Mouse (Mus musculus) neural tube, embryonic 15.5 days (tissue): ENCODE measurements at regions not wholly inside any gene's neighbourhood (a gene's known extent, or its start where the extent isn't known, plus 50 kb on each side); places are given as distances from the start of the nearest gene placed in this dataset.

Experiments used
- ATAC-seq: fragments of 200-750 bp; cut with Nextera tagmentation; 2 replicates; pipeline ENCODE4 v1.8.0; 2017; ENCODE audit warnings: mild to moderate bottlenecking, moderate TSS enrichment, moderate library complexity; ENCODE audit not compliant: low FRiP score
- H3K27ac ChIP-seq: fragments of 300-500 bp; sonication (generic); replicated peaks from 2 replicates; pipeline ENCODE4 v1.5.1; 2015; ENCODE audit warnings: mild to moderate bottlenecking, inconsistent platforms
- H3K27me3 ChIP-seq: fragments of 300-500 bp; sonication (generic); replicated peaks from 2 replicates; pipeline ENCODE4 v1.6.1; 2015; ENCODE audit warnings: inconsistent platforms
- H3K36me3 ChIP-seq: fragments of 300-500 bp; sonication (generic); 2 replicates; pipeline ENCODE4 v1.6.1; 2015; ENCODE audit warnings: inconsistent platforms
- H3K4me1 ChIP-seq: fragments of 300-500 bp; sonication (generic); 2 replicates; pipeline ENCODE4 v1.6.1; 2015; ENCODE audit warnings: inconsistent platforms
- H3K4me2 ChIP-seq: fragments of 300-500 bp; sonication (generic); 2 replicates; pipeline ENCODE4 v1.6.1; 2015; ENCODE audit warnings: inconsistent platforms, mild to moderate bottlenecking, moderate library complexity
- H3K4me3 ChIP-seq: fragments of 300-500 bp; sonication (generic); replicated peaks from 2 replicates; pipeline ENCODE4 v1.5.1; 2015; ENCODE audit warnings: mild to moderate bottlenecking, inconsistent platforms
- H3K9ac ChIP-seq: fragments of 300-500 bp; sonication (generic); replicated peaks from 2 replicates; pipeline ENCODE4 v1.6.1; 2015; ENCODE audit warnings: mild to moderate bottlenecking, inconsistent platforms
- H3K9me3 ChIP-seq: fragments of 300-500 bp; sonication (generic); replicated peaks from 2 replicates; pipeline ENCODE4 v1.6.1; 2016; ENCODE audit warnings: inconsistent platforms
- WGBS: fragments of 180-500 bp; shearing (Covaris S2); methylation state at CpG from one replicate; pipeline ENCODE4 v1.1.7; 2015; ENCODE audit warnings: mixed read lengths; 5-methylcytosine and 5-hydroxymethylcytosine counted together

DNA sequence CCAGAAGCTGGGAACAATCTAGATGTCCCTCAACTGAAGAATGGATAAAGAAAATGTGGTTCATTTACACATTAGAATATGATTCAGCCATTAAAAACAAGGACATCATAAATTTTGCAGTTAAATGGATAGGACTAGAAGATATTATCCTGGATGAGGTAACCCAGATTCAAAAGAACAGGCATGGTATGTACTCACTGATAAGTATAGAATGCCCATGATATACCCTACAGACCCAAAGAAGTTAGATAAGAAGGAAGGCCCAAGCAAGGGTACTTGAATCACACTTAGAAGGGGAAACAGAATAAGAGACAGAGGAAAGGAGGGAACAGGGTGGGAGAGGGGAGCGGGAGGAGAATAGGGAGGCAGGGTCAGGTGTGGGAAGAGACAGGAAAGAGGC is 127.4 kb upstream of the Itga4 start:
- Histone ChIP-seq H3K9ac (no peak overlapping the region), H3K4me2 (no peak overlapping the region), H3K27me3 (no peaks in the 10 kb centered on the region), H3K4me3 (no peak overlapping the region), H3K27ac (no peak overlapping the region), H3K4me1 (no peaks in the 10 kb centered on the region), H3K36me3 (no peaks in the 10 kb centered on the region), H3K9me3 (no peaks in the 10 kb centered on the region)
- 100% methylated on average over 1 of the region's 1 CpGs for WGBS
- ATAC-seq: no peak

DNA sequence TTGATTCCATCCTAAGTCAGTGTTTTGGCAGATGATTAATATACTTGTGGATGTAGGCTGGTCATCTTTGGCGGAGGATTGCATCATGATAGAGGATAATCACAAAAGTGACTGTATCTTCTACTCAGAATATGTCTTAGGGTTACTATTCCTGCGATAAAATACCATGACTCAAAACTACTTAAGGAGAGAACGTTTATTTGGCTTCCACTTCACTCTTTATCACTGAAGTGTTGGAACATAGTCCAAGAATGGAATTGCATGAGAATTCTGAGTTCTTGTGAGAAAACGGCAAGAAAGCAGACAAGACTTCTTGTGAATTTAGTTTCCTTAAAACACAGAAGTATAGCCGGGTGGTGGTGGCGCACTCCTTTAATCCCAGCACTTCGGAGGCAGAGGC is 124.6 kb upstream of the Itga4 start:
- no peak for ATAC-seq
- H3K27ac ChIP-seq: no peak overlapping the region
- H3K9me3 ChIP-seq: no peaks in the 10 kb centered on the region
- H3K27me3 ChIP-seq: no peaks in the 10 kb centered on the region
- no peak overlapping the region for H3K4me3 ChIP-seq
- H3K4me1 ChIP-seq: no peaks in the 10 kb centered on the region
- H3K9ac ChIP-seq: no peak overlapping the region
- WGBS: 95% methylated on average over 7 of the region's 7 CpGs
- H3K4me2 ChIP-seq: no peak overlapping the region
- no peaks in the 10 kb centered on the region for H3K36me3 ChIP-seq

DNA sequence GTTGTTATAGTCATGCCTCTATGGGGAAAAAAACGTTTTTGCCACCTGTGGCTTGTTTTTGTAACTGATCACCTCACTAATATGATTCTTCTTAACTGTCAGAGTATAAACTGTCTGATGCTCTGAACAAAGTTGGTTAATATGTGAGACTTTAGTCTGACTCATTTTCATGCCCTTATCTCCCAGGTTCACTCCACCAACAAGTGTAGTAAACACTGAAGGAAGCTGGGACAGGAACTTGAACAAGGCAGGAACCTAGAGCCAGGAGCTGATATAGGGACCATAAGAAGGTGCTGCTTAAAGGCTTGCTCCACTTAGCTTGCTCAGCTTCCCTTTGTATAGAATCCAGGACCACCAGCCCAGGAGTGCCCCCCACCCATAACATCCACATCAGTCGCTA is 124.0 kb upstream of the Itga4 start:
- H3K9me3 ChIP-seq: no peaks in the 10 kb centered on the region
- ATAC-seq: no peak
- H3K27ac ChIP-seq: no peak overlapping the region
- no peaks in the 10 kb centered on the region for H3K27me3 ChIP-seq
- WGBS: 86% methylated on average over 2 of the region's 2 CpGs
- no peak overlapping the region for H3K4me3 ChIP-seq
- no peak overlapping the region for H3K4me2 ChIP-seq
- no peak overlapping the region for H3K9ac ChIP-seq
- H3K36me3 ChIP-seq: no peaks in the 10 kb centered on the region
- H3K4me1 ChIP-seq: no peaks in the 10 kb centered on the region

GRCm38 (mm10) chr2:79131743-79132517 is 123.3 kb upstream of the Itga4 start:
- Histone ChIP-seq H3K4me1 (no peaks in the 10 kb centered on the region), H3K9me3 (no peaks in the 10 kb centered on the region), H3K4me2 (no peak overlapping the region), H3K9ac (no peak overlapping the region), H3K36me3 (no peaks in the 10 kb centered on the region), H3K27me3 (no peaks in the 10 kb centered on the region), H3K27ac (no peak overlapping the region), H3K4me3 (no peak overlapping the region)
- 61% methylated on average over 5 of the region's 5 CpGs for WGBS
- ATAC-seq: no peak

DNA sequence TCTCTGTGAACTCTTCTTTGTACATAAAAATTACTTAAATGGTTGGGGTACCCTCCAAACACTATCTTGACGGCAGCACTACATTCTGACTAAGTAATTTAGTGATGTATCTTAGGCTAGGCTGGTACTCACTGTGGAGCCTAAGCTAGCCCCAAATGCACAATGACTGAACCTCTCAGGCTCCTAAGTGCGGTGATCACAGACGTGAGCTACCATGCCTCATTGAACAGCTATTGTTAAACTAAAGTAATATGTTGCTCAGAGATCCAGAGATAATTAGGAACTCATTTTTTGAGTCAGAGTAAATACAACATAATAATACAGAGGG is 122.7 kb upstream of the Itga4 start:
- Histone ChIP-seq H3K9me3 (no peaks in the 10 kb centered on the region), H3K27me3 (no peaks in the 10 kb centered on the region), H3K4me1 (no peaks in the 10 kb centered on the region), H3K4me3 (no peak overlapping the region), H3K9ac (no peak overlapping the region), H3K4me2 (no peak overlapping the region), H3K36me3 (no peaks in the 10 kb centered on the region), H3K27ac (no peak overlapping the region)
- WGBS: 65% methylated on average over 3 of the region's 3 CpGs
- no peak for ATAC-seq

GRCm38 (mm10) chr2:79134281-79134680 is 120.9 kb upstream of the Itga4 start:
- WGBS: 83% methylated on average over 5 of the region's 5 CpGs

DNA sequence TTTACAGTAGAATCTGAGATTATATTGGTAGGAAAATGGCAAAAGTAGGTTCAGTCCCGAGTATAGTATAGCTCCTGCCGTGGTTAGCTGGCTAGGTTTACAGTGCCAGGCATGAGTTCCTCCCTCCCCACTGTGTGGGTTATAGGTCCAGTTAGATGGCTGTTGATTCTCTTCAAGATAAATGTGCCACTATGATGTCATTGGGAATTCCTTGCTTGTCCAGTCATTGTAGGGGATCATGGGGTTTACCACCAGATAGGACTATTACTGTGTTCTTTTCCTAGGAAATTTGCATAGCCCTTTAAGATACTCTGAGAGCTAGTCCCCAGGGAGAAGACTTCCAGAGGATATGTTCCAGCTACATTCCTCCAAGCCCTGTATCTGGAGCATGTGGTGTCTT is 119.2 kb upstream of the Itga4 start:
- Histone ChIP-seq H3K4me3 (no peak overlapping the region), H3K27me3 (no peaks in the 10 kb centered on the region), H3K9ac (no peak overlapping the region), H3K4me2 (no peak overlapping the region), H3K9me3 (no peaks in the 10 kb centered on the region), H3K4me1 (no peaks in the 10 kb centered on the region), H3K27ac (no peak overlapping the region), H3K36me3 (no peaks in the 10 kb centered on the region)
- WGBS: 84% methylated on average over 2 of the region's 2 CpGs
- ATAC-seq: no peak

More at GRCm38 (mm10) chr2:79134281-79134680, 120.9 kb upstream of the Itga4 start:
- H3K9me3 ChIP-seq: no peaks in the 10 kb centered on the region
- no peaks in the 10 kb centered on the region for H3K36me3 ChIP-seq
- H3K27me3 ChIP-seq: no peaks in the 10 kb centered on the region
- no peak overlapping the region for H3K27ac ChIP-seq
- H3K9ac ChIP-seq: no peak overlapping the region
- H3K4me2 ChIP-seq: no peak overlapping the region
- H3K4me1 ChIP-seq: no peaks in the 10 kb centered on the region
- ATAC-seq: no peak
- H3K4me3 ChIP-seq: no peak overlapping the region

- Histone ChIP-seq H3K36me3 (no peaks in the 10 kb centered on the region), H3K4me1 (no peaks in the 10 kb centered on the region), H3K4me2 (no peak overlapping the region), H3K27me3 (no peaks in the 10 kb centered on the region), H3K4me3 (no peak overlapping the region), H3K9ac (no peak overlapping the region), H3K27ac (no peak overlapping the region), H3K9me3 (no peaks in the 10 kb centered on the region)
- ATAC-seq: no peak
- WGBS: 86% methylated on average over 12 of the region's 12 CpGs
Measured at GRCm38 (mm10) chr2:79136619-79137458, 118.4 kb upstream of the Itga4 start.

- Histone ChIP-seq H3K27ac (no peak overlapping the region), H3K4me1 (no peaks in the 10 kb centered on the region), H3K9ac (no peak overlapping the region), H3K4me2 (no peak overlapping the region), H3K4me3 (no peak overlapping the region), H3K9me3 (no peaks in the 10 kb centered on the region), H3K27me3 (no peaks in the 10 kb centered on the region), H3K36me3 (no peaks in the 10 kb centered on the region)
- ATAC-seq: no peak
- 72% methylated on average over 6 of the region's 6 CpGs for WGBS
Measured at GRCm38 (mm10) chr2:79137694-79138171, 117.5 kb upstream of the Itga4 start.

DNA sequence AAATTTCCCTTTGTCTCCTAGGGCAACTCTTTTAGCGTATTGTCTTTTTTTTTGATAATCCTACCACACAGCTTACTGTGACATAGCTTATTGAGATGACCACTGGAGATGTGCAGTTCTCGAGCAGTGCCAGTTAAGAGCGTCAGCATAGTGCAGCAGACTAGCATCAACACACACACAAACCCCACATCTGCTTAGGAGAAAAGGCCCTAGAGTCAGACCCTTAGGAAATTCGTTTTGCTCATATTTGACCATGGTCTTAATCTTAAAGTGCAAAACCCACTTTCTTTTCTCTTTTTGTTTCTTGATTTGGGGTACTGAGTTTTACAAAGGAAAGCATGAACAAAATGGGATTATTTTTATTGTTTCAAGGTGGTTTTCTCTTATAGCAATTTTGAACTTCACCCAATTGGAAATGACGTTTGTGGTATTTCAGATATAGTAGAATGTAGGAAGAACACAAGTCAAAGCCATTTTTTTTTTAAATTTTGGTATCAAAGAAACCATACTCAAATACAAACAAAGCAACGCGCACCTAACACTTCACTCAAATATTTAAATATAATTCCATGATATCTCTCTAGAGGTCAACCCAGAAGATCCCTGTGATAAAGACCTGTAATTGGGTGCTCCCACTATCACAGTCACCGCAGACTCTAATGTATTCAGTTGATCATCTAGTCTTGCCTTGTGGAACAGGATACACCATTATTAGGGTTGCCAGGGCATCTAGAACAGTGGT is 116.7 kb upstream of the Itga4 start:
- 94% methylated on average over 8 of the region's 8 CpGs for WGBS
- Histone ChIP-seq H3K4me2 (no peak overlapping the region), H3K36me3 (no peaks in the 10 kb centered on the region), H3K4me1 (no peaks in the 10 kb centered on the region), H3K9ac (no peak overlapping the region), H3K27me3 (no peaks in the 10 kb centered on the region), H3K9me3 (no peaks in the 10 kb centered on the region), H3K27ac (no peak overlapping the region), H3K4me3 (no peak overlapping the region)
- no peak for ATAC-seq

- 57% methylated on average over 7 of the region's 7 CpGs for WGBS
- H3K27ac ChIP-seq: no peak overlapping the region
- no peak for ATAC-seq
- H3K4me2 ChIP-seq: no peak overlapping the region
- no peaks in the 10 kb centered on the region for H3K36me3 ChIP-seq
- no peak overlapping the region for H3K4me3 ChIP-seq
- H3K9me3 ChIP-seq: no peaks in the 10 kb centered on the region
- no peaks in the 10 kb centered on the region for H3K27me3 ChIP-seq
- H3K4me1 ChIP-seq: no peaks in the 10 kb centered on the region
- no peak overlapping the region for H3K9ac ChIP-seq
Measured at GRCm38 (mm10) chr2:79141961-79142360, 113.3 kb upstream of the Itga4 start.
